Mouse (Mus musculus): ENCODE data around the gene Grip1.

The Grip1 gene

DNA sequence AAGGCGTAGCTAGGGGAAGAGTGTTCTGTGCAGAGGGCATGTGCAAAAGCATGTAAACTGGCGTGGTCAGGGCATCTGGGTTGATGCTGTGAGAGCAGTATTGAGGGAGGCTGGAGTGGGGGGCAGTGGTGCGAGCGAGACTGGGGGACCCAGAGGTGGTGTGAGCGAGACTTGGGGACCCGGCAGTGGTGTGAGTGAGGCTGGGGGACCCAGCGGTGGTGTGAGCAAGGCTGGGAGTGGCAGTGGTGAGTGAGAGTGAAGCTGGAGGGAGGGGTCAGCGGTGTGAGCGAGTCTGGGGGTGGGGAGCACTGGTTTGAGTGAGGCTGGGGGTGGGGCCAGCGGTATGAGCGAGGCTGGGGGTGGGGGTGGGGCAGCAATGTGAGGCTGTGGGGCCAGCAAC, 386.0 kb downstream of the Grip1 start:
- DNase-seq (ENCODE audit: low spot score): no peak

DNA sequence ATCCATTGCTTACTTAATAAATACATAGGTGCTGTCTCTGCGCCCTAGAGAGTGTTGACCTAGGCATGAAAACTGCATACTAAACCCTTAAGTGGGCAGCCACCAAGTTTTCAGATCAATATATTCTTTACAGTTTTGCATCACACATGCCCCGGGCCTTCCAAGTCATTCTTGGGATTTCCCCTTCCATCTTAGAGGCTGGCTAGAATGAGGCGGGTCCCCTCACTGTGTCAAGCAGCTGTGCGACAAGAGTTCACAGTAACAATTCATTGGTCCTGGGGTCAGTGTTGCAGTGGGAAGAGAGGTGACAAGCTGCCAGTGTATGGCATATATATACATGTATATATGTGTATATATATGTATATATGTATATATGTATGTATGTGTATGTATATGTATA, 388.4 kb downstream of the Grip1 start:
- no peak for DNase-seq (ENCODE audit: low spot score)

DNA sequence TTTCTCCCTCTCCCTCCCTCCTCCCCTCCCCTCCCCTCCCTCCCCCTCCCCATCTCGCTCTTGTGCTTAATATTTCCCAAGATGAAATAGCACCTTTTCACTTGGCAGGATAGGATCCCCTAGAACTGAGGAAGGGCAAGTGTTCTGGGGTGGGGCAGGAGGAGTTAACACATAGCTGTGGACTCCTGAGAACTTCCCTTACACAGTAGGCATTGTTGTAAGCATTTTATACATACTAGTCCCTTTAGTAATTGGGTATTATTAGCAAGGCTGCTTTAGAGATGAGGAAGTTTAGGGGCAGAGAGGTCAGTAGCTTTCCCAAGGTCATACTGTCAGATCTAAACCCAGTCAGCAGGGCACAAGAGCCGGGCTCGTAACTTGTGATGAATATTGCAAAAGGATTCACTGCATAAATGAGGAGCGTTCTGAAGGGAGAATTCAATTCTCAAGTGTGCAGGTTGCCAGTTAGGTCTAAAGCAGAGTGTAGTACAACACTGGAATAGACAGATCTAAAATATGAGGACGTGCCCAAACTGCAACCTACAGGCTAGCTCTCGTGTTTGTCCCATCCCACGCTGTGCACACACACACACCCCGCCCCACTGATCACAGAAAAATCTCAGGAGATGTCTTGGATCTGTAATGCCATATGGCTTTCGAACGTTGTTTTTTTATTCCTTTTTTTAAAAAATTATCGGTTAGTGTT, 392.2 kb downstream of the Grip1 start:
- DNase-seq (ENCODE audit: low spot score): no peak

DNA sequence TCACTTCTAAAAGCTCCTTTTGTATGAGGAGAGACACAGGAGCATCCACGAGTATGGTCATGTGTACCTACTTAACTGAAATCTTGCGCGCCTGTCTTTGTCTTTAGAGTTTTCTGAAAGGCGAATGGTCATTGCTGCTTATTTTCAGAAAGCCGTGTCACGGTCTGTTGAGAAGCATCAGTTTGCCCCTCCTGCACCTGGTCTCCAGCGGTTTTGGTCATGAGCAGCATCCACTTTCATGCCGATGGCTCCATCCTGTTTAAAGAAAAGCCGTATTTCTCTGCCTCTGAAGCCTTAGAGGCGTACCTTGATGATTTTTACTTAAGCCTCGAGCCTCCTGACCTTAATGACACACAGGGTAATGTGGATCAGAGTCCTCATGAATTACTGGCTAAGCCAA, 398.0 kb downstream of the Grip1 start:
- no peak for DNase-seq (ENCODE audit: low spot score)

DNA sequence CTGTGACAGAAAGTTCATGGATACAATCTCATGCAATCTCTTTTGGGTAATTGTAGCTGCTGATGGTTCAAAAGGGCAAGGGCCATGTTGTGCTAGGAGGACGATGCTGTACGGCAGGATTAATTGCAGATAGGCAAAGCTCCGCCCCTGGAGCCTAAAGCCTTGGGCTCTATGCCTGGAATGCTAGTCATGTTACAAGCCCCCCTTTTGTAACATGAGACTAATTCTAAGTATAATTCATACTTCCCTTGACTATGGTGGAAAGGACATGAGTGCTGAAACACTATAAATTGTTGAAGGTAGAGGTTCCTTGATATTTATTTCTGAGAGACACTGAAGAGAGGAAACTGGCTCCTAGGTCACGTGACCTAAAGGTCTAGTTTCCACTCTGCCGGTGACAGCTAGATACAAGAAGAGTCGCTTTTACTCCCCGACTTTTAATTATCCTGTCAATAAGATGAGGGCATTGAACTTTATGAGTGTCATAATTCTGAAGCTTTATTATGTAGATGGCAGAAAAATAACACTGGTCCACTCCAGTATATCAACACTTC, 399.0 kb downstream of the Grip1 start:
- no peak for DNase-seq (ENCODE audit: low spot score)

DNA sequence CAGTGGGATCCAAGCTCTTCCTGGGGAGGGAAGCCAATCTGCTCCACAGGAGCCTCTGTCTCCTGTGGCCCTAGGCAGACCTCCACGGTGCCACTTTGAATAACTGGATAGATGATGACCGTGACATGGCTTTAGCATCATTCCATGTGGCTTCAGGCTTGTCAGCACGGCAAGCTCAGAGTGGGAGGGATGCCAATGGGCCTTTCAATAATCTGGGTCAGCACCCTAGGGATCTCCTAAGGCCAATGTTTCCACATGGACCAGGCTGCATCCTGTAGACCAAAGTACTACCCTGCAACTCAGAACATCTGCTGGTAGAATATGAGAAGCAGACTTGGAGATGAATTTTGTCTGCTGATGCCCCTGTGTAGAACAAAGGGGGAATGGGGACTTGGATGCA, 414.1 kb downstream of the Grip1 start:
- DNase-seq (ENCODE audit: low spot score): no peak

DNA sequence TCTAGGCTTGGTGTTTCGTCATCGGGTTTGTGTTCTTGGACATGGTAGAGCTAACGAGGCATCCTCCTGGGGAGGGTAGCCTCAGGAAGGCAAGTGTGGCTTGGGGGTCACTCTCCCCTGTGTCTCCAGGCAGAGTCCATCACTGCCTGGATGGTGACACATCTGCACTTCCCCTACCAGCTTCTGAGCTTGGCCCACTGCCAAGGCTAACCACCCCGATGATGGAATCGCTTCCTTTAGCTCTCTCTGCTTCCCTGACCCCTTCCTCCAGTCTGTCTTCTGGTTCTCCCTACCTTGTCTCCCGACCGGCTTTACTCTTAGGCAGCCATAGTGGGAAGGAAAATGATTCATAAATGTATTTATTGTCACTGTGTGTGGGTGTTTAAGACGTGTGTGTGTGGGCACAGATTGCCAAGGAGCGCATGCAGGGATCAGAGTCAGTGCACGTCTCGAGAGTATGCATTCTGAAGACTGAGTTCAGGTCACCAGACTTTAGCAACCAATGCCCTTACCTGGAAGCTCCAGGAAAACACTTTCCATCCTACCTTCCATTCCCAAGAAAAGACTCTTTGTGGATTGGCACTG, 415.5 kb downstream of the Grip1 start:
- DNase-seq (ENCODE audit: low spot score): no peak

DNA sequence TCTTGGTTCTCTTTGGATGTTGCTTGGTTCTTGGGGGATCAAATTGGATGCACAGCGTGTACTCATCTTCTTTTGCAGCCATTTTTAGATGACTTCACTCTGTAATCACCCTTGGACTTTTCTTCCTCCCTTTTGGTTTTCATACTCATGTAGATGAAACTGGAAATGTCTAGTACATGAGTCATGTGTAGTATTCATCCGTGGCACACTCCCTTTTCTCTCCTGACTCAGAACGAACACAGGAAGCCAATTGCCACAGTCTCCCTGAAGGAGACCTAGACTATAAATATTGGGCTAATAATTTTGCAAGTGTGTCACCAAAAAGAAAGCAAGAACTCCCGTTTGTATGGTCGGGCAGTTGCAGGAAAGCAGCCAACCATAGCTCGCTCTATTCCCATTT, 423.1 kb downstream of the Grip1 start:
- no peak for DNase-seq (ENCODE audit: low spot score)

DNA sequence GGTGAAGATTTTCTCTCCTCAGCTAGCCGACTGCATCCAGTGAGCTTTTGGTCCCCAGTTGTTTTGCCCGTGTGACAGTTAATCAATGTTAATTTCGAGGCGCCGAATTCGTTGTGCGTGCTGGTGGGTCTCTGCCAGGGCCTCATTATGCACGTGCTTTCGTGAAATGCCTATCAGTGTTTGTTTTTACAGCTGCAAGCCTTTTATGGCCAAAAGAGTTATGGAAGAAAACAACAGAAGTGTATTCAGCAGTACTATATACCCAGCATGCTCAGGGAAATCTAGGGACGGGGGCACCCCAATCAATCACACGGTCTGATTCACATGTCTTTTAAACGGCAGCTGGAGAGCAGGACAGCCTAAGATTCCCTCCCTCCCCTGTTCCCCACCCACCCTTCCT, 424.7 kb downstream of the Grip1 start:
- no peak for DNase-seq (ENCODE audit: low spot score)

DNA sequence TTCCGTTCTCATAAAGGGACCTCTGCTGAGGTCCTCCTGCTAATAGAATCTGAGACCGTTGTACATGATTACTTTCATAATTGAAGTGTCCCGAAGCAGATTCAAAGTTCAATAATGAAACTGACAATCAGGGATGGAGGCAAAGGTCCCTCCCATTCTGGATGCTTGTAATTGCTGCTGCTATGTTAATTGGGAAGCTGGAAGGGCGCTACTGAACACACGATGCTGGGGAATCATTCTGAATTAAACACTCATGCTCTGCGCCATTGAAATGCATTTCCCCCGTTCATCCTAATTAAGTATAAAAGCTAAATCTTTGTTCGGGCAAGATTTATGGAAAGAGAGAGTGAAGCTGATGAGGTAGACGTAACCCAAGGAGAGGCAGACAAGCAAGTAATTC, 431.0 kb downstream of the Grip1 start:
- no peak for DNase-seq (ENCODE audit: low spot score)

DNA sequence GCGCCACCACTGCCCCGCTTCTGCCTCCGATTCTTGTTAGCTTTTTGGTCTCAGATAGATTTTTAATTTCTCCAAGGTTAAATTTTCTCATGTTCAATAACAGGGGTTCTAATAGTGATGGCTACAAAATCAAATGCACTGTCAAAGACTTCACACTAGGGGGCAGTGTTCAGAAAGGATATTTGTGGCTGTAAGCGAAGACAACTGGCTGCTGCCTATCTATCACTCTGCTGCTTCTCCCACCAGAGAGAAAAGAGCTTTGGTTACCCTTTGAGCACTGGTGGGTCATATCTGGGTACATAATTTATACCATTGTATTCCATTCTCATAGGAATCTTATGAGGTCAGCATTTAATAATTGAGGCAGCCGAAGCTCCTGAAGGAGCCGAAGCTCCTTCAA, 431.9 kb downstream of the Grip1 start:
- no peak for DNase-seq (ENCODE audit: low spot score)

DNA sequence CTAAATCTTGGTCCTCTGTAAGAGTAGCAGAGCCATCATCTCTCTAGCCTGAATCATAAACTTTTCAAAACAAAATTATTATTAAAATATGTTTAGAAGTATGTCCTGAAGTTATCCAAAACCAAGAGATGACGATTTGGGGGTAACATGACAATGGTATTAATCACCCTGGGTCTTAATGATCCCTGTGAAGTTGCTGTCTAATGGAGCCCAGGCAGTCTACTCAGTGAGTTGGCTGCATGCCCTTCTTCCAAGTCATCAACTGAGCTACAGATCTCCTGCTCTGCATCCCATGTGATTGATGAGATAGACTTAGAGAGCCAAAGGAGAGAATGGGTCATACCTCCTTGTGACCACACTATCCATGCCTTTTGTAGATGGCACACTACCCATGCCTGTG, 433.1 kb downstream of the Grip1 start:
- DNase-seq (ENCODE audit: low spot score): no peak

DNA sequence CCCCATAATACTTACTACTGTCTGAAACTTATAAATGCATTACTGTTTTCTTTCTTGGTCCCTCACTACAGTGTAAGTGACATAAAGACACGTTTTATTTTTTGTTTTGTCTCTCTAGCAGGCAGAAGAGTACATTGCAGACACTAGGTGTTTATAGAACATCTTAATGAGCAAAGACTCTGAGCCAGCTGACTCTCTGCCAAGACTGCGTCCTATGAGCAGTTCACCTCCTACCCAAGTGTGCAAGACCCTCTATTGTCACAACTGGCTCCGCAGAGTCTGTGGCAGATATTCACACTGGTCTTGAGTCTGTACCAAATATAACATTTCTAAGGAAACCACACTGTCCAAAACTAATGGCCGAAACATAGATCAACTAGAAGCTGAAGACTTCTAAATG, 449.1 kb downstream of the Grip1 start:
- DNase-seq (ENCODE audit: low spot score): no peak

DNA sequence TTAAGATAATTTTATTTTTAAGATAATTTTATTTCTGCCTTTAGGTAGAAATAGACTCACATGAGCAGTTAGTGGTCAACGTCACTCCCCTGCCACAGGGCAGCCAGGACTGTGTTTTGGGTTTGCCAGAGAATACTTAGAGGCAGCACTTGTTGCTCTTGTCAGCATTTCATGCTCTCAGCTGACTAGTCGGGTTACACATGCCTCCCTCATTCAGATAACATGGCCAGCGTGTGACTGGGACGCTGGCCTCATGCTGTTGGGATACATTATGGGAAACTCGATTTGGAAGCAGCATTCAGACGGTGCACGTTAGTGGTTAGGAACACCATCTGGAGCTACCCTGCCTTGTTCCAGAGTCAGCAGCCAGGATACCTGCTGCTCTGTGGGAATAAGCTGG, 453.2 kb downstream of the Grip1 start:
- DNase-seq (ENCODE audit: low spot score): no peak

DNA sequence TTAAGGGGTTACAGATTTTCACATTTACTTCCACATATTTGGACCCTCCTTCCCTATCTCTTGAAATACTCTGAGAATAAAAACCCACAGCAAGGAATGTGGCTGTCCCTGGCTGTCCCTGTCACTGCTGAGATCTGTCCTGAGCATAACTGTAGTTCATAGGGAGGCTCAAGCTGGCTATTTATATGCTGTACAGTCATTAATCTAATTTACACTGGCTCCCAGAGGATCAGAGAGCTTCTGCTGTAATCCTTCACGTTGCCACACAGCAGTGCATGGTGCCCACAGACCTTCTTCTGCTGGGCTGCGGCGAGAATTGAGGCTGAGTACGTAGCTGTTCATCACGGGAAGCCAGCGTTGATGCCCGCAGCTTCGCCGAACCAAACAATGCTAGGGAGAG, 464.4 kb downstream of the Grip1 start:
- DNase-seq (ENCODE audit: low spot score): no peak

DNA sequence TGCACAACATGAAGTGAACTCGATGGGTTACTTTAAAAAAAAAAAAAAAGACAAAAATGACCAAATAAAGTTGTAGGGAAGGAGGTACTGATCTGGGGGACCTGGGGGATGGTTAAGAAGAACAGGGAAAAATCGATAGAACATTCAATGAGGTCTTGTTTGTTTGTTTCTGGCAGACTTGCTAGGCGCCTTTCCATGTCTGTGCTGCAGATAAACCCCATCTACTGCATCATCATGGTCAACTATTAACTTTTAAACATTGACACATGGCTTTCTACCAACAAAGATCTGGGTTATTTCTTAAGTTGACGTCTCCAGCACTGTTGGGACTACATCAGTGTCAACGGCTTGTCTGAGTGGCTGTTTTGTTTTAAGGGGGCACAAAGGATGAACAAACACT, 474.3 kb downstream of the Grip1 start:
- DNase-seq (ENCODE audit: low spot score): no peak

DNA sequence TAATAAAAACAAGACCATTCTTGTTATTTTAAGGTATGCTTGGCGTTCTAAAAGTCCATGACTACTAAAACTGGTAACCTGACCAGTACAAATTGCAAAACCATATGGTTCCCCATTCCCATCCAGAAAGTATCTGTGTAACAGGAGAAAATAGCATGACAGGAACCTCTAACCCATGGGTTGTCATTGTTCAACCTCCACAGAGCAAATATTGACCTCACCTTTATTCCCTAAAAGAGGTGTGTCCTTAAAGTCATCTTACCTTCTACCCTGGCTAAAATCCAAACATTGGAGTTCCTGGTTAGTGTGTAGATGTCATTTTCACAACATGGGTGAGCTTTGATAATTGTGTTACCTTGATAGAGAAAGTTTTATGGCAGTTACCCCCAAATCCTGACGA, 475.3 kb downstream of the Grip1 start:
- DNase-seq (ENCODE audit: low spot score): no peak

DNA sequence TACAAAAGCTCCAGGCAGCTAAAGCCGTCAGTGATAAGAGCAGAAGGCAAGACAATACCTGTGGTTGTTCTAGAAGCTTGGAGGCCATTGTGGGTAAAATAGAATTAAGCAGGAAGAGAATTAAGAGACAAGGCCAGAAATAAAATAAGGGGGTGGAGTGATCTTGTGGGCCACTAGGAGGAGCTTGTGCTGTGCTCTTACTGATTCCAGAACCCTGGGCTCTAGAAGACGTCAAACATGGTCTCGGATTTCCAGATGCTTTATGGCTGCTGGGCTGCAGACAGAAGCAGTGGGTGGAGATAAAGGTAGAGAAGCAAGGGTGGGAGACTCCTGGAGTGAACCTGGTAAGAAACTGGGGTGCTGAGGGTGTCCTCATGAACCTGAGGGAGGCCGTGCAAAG, 479.2 kb downstream of the Grip1 start:
- no peak for DNase-seq (ENCODE audit: low spot score)

DNA sequence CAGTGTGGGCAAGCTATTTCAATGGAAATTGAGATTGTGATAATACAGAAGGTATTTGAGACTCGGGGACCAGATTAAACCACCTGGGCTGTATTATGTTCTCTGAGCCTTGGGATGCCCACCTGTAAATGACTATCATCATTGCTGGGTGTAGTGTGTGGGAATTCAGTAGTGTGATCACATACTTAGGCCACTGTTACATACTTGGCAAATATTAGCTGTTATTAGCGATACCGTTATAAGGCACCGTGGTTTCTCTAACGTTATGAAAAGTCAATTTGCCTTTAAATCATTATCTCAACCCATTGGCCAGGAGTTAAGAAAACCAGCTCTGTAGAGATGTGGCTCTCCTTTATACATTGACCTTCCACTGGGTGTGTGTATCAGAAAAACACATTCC, 479.7 kb downstream of the Grip1 start:
- no peak for DNase-seq (ENCODE audit: low spot score)

DNA sequence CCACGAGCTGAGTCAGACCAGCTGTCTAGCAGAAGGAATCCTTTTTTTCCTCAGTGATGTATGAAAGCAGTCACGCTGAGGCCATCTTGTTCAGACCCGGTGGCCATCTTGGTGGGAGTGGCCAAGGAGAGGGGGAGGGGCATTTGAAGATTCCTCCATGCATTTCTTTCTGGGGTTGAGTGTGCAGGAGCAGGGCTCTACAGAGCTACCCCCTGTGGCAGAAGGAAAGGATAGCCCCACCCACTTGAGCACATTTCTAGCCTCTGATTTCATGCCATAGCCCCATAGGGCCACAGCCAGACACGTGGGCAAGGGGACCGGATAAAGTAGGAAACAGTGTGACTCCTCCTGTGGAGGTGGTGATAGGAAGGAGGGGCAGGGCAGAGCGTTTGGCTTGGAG, 481.6 kb downstream of the Grip1 start:
- no peak for DNase-seq (ENCODE audit: low spot score)

DNA sequence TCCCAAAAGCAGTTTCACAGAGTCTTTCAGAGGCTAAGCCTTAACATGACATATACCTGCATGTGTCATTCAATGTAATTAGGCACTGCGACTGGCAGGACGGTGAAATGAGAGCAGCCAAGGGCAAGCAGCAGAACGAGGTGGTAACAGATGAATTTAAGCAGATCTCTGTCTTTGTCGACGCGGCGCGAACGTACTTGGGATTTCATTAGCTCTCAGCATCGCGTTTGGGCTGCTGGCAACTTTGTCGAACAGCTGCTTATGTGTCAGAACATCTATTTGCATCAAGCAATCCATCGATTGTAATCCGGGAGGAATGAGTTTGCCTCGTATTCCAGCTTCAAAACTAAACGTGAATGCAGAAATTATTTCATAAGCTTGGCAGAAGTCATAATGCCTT, 483.9 kb downstream of the Grip1 start:
- no peak for DNase-seq (ENCODE audit: low spot score)

DNA sequence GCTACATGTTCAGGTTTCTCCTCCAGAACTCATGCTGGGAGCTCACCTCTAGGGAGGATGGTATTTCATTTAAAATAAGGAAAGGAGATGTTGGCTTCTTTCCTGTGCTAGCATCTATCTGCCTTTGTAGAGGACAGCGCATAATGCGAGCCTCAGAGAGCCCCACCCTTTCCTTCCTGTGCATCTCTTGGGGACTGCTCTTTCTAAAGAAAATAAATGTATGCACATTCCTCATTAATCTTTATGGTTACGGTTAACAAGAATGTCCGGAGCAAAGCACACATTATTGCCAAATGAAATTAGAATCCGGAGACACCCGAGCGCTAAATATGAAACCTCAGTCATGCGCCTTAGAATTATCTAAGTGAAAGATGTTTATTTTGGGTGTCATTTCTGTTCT, 490.3 kb downstream of the Grip1 start:
- no peak for DNase-seq (ENCODE audit: low spot score)

DNA sequence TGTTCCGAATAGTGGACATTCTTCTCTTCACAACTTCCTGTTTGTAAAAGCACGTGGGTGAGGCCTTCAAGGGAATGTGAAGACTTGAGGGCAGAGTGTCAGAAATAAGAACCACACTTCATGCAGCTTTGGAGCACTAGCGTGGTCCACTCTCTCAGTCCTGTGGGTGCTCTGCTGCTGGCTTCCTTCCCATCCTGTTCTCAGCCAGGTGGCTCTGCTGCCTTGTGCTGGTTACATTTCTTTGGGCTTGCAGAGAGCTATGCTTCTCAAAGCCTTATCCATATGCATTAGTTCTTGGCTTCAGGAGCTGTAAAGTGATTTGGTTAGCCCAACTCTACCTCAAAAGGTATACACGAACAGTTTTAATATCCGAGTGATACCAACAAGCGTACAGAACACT, 497.8 kb downstream of the Grip1 start:
- DNase-seq (ENCODE audit: low spot score): no peak

Data from urinary bladder, postnatal 14 days (tissue).